In the genomic region with DNA sequence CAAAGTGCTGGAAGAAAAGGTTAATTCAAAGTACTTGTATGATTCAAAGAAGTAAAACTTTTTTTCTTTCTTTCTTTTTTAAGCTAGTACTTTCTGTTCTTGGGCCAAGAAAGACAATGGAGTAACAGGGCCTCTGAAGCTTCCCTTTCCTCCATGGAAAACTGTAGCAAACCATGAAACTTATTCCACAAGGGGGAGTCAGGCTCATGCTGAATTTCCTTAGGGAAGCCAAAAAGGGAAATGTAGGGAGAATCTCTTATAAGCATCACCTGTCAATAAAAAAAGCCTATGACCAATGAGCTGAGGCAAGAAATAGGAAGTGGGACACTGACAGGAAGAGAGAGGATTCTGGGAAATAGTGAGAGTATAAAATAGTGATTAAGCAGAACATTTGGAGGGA, we compare ENCODE assay signal across 13 mouse cellular contexts.
A peak's percentile ranks its signal among the peaks of the same experiment; 100 is the strongest.
DNase-seq lines count a peak whose midpoint lies in the region; ATAC-seq and TF ChIP-seq lines count a peak whose summit lies in the region.
"Had no signal": no experiment of that assay in that cellular context is flagged by ENCODE, and none has a peak within 500 bp of the region (broad histone marks: within the 10 kb centered on the region; RNA-seq: fewer than 3 reads in every experiment).

No protein-coding gene starts in this region.

- no peak overlapping the region for H3K9ac ChIP-seq in forebrain, embryonic 13.5 days
- no peak overlapping the region for H3K9ac ChIP-seq in forebrain, embryonic 16.5 days (replicated peaks; ENCODE audit: low read depth, low read length)
- no peak overlapping the region for H3K9ac ChIP-seq in kidney, postnatal 0 days (ENCODE audit: low read depth, low read length)
- no peak overlapping the region for H3K9ac ChIP-seq in kidney, embryonic 14.5 days (ENCODE audit: low read depth, low read length)
- H3K9ac ChIP-seq: embryonic facial prominence, embryonic 15.5 days; limb, embryonic 12.5 days; neural tube, embryonic 15.5 days had no signal

- ATAC-seq in forebrain, embryonic 13.5 days: peak; percentile 30; the same call in 1 of the 2 replicates
- ATAC-seq in forebrain, embryonic 16.5 days: no peak
- ATAC-seq in kidney, postnatal 0 days (replicated peaks; ENCODE audit: low FRiP score, low read depth): no peak
- no peak for ATAC-seq in kidney, embryonic 14.5 days (ENCODE audit: low FRiP score, low TSS enrichment)
- no peak for ATAC-seq in erythroblast, adult 5-6 weeks (replicated peaks; ENCODE audit: low FRiP score, poor library complexity, severe bottlenecking)

- no peak overlapping the region for H3K4me2 ChIP-seq in forebrain, embryonic 13.5 days
- no peak overlapping the region for H3K4me2 ChIP-seq in forebrain, embryonic 16.5 days (ENCODE audit: low read length)
- no peak overlapping the region for H3K4me2 ChIP-seq in kidney, postnatal 0 days (ENCODE audit: low read length)
- H3K4me2 ChIP-seq in kidney, embryonic 14.5 days (replicated peaks; ENCODE audit: low read depth, low read length): no peak overlapping the region
- H3K4me2 ChIP-seq: embryonic facial prominence, embryonic 15.5 days; limb, embryonic 12.5 days; neural tube, embryonic 15.5 days had no signal

- TF ChIP-seq CTCF in kidney, postnatal 0 days (IDR thresholded peaks at IDR 0.05; ENCODE audit: low read depth): peak; percentile 84

- H3K4me1 ChIP-seq in forebrain, embryonic 13.5 days: peaks cover 9% of the 10 kb centered on the region
- peaks cover 8% of the 10 kb centered on the region for H3K4me1 ChIP-seq in forebrain, embryonic 16.5 days (replicated peaks; ENCODE audit: control insufficient read depth, insufficient read depth, low read length)
- no peaks in the 10 kb centered on the region for H3K4me1 ChIP-seq in kidney, postnatal 0 days (replicated peaks; ENCODE audit: insufficient read depth, low read length)
- H3K4me1 ChIP-seq in kidney, embryonic 14.5 days (ENCODE audit: control insufficient read depth, insufficient read depth, low read length): no peaks in the 10 kb centered on the region

- no peak overlapping the region for H3K27ac ChIP-seq in forebrain, embryonic 13.5 days
- no peak overlapping the region for H3K27ac ChIP-seq in forebrain, embryonic 16.5 days (ENCODE audit: low read length)
- H3K27ac ChIP-seq in kidney, postnatal 0 days: no peak overlapping the region
- H3K27ac ChIP-seq in kidney, embryonic 14.5 days (ENCODE audit: low read depth, low read length): no peak overlapping the region
- H3K27ac ChIP-seq: embryonic facial prominence, embryonic 15.5 days; limb, embryonic 12.5 days; neural tube, embryonic 15.5 days had no signal

- no peak overlapping the region for H3K4me3 ChIP-seq in forebrain, embryonic 13.5 days
- no peak overlapping the region for H3K4me3 ChIP-seq in forebrain, embryonic 16.5 days (replicated peaks; ENCODE audit: low read length)
- no peak overlapping the region for H3K4me3 ChIP-seq in kidney, postnatal 0 days (replicated peaks; ENCODE audit: low read depth, low read length)
- no peak overlapping the region for H3K4me3 ChIP-seq in kidney, embryonic 14.5 days (ENCODE audit: low read length)
- H3K4me3 ChIP-seq: embryonic facial prominence, embryonic 15.5 days; limb, embryonic 12.5 days; neural tube, embryonic 15.5 days had no signal

- no peaks in the 10 kb centered on the region for H3K36me3 ChIP-seq in forebrain, embryonic 13.5 days (ENCODE audit: poor library complexity, severe bottlenecking)
- H3K36me3 ChIP-seq in forebrain, embryonic 16.5 days (ENCODE audit: control insufficient read depth, insufficient read depth): no peaks in the 10 kb centered on the region
- no peaks in the 10 kb centered on the region for H3K36me3 ChIP-seq in kidney, postnatal 0 days (ENCODE audit: insufficient read depth, low read length)
- no peaks in the 10 kb centered on the region for H3K36me3 ChIP-seq in kidney, embryonic 14.5 days (ENCODE audit: control insufficient read depth, insufficient read depth, low read length)
- H3K36me3 ChIP-seq: embryonic facial prominence, embryonic 15.5 days; limb, embryonic 12.5 days; neural tube, embryonic 15.5 days had no signal

- DNase-seq in kidney, postnatal 0 days (ENCODE audit: low spot score): peak; percentile 80
- DNase-seq in 3T3-L1 (ENCODE audit: low read depth, low spot score) (peak; percentile 76), ZHBTc4 (ENCODE audit: low read depth, low spot score) (peak; percentile 26)
- DNase-seq in yolk sac, embryonic 10.5 days (ENCODE audit: low spot score): no peak
- DNase-seq: gastrocnemius, postnatal 25 days; thymus, postnatal 25 days had no signal

- no peaks in the 10 kb centered on the region for H3K27me3 ChIP-seq in forebrain, embryonic 13.5 days
- no peaks in the 10 kb centered on the region for H3K27me3 ChIP-seq in forebrain, embryonic 16.5 days (replicated peaks; ENCODE audit: control insufficient read depth, insufficient read depth, low read length)
- H3K27me3 ChIP-seq in kidney, postnatal 0 days (ENCODE audit: insufficient read depth, low read length): no peaks in the 10 kb centered on the region
- H3K27me3 ChIP-seq in kidney, embryonic 14.5 days (ENCODE audit: control insufficient read depth, insufficient read depth, low read length): no peaks in the 10 kb centered on the region
- H3K27me3 ChIP-seq: embryonic facial prominence, embryonic 15.5 days; limb, embryonic 12.5 days; neural tube, embryonic 15.5 days had no signal

- H3K9me3 ChIP-seq in forebrain, embryonic 13.5 days (replicated peaks): no peaks in the 10 kb centered on the region
- H3K9me3 ChIP-seq in forebrain, embryonic 16.5 days (ENCODE audit: control insufficient read depth, low read length): no peaks in the 10 kb centered on the region
- H3K9me3 ChIP-seq in kidney, postnatal 0 days (replicated peaks; ENCODE audit: low read length): no peaks in the 10 kb centered on the region
- H3K9me3 ChIP-seq in kidney, embryonic 14.5 days (ENCODE audit: control insufficient read depth, low read length): no peaks in the 10 kb centered on the region
- H3K9me3 ChIP-seq: embryonic facial prominence, embryonic 15.5 days; limb, embryonic 12.5 days; neural tube, embryonic 15.5 days had no signal
